Mouse (Mus musculus) embryonic facial prominence, embryonic 10.5 days (tissue): ENCODE data around the gene Zfp692. TPM values are rescaled to one million over a fixed set of nuclear protein-coding genes. Genes with fewer than 3 reads are reported as not detected.

Experiments used
- DNase-seq: peaks from one replicate; pipeline ENCODE4 v3.0.0-alpha.2; 2017; ENCODE audit warnings: low spot score
- H3K27ac ChIP-seq: fragments of 300-500 bp; sonication (generic); replicated peaks from 2 replicates; pipeline ENCODE4 v1.5.1; 2016; ENCODE audit warnings: mild to moderate bottlenecking
- H3K27me3 ChIP-seq: fragments of 300-500 bp; sonication (generic); replicated peaks from 2 replicates; pipeline ENCODE4 v1.6.1; 2016; ENCODE audit warnings: low read depth, mild to moderate bottlenecking; ENCODE audit not compliant: poor library complexity, severe bottlenecking
- H3K36me3 ChIP-seq: fragments of 300-500 bp; sonication (generic); replicated peaks from 2 replicates; pipeline ENCODE4 v1.6.1; 2016; ENCODE audit warnings: mild to moderate bottlenecking, moderate library complexity
- H3K4me1 ChIP-seq: fragments of 300-500 bp; sonication (generic); 2 replicates; pipeline ENCODE4 v1.6.1; 2016
- H3K4me3 ChIP-seq: fragments of 300-500 bp; sonication (generic); 2 replicates; pipeline ENCODE4 v1.5.1; 2016; ENCODE audit warnings: mild to moderate bottlenecking, moderate library complexity
- H3K9me3 ChIP-seq: fragments of 300-500 bp; sonication (generic); 2 replicates; pipeline ENCODE4 v1.6.1; 2016; ENCODE audit warnings: mild to moderate bottlenecking
- WGBS: fragments of 180-500 bp; shearing (Covaris S2); methylation state at CpG from one replicate; pipeline ENCODE4 v1.1.7; 2016; 5-methylcytosine and 5-hydroxymethylcytosine counted together
- polyA plus RNA-seq: library from polyadenylated mRNA; unstranded; fragments of >200 nt; fragmentation: Nextera tagmentation; extraction: Ambion mirVana; gene quantifications from 2 replicates; pipeline ENCODE4 v1.2.1, GENCODE M21; 2016

The Zfp692 gene
- 27.7 and 29.7 TPM in 2 replicates for polyA plus RNA-seq

GRCm38 (mm10) chr11:58306860-58307308 lies at the start of gene Zfp692:
Gene Zfp692 (plus strand): TSS chr11:58307069.
- WGBS = under 1% methylated on average over 34 of the region's 34 CpGs
- peak; percentile 97 for DNase-seq
- no peaks in the 10 kb centered on the region for H3K27me3 ChIP-seq
- H3K4me3 ChIP-seq = peak within 1 kb of the TSS; percentile 75
- peaks cover 24% of the 10 kb centered on the region for H3K4me1 ChIP-seq
- peaks cover 28% of the 10 kb centered on the region for H3K36me3 ChIP-seq
- peak within 1 kb of the TSS; percentile 92 for H3K27ac ChIP-seq
- H3K9me3 ChIP-seq = no peaks in the 10 kb centered on the region

DNA sequence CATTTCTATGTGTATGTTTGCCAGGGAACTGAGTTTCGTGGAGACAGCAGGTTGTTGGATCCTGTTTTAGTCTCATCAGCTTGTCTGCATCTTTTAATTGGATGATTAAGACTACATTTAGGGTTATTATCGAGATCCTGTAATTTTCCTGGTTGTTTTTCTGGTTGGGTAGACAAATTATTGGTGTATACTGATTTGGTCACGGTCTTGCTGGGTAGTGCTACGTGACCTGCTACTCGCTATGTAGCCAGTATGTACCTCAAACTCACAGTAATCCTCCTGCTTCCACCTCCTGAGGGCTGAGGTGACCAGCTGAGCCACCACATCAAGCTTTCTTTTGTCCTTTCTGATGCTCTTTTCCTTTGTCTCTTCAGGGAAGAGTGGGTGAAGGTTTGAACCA lies 49.1 kb upstream of the Zfp692 start:
- H3K36me3 ChIP-seq = no peaks in the 10 kb centered on the region
- DNase-seq = no peak
- WGBS = 84% methylated on average over 5 of the region's 5 CpGs

DNA sequence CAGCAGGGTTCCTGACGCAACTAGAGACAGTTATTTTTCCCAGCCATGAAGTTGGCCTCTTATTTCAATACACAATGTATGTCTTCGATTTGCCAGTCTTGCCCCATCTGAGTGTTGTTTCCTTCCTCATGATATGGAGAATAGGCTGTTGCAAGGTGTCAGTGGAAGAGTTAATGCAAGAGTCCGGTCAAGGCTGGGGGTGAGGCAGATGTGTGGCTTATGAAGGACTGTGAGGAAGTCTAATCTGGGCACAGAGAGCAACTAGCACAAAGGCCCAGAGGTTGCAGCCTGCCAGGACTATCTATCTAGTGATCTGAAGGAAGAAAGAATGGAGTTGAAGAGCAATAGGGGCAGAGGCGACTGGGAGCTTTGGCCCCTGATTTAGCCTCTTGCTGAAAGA lies 46.7 kb upstream of the Zfp692 start:
- 93% methylated on average over 4 of the region's 4 CpGs for WGBS
- no peak overlapping the region for H3K27ac ChIP-seq
- no peaks in the 10 kb centered on the region for H3K27me3 ChIP-seq
- no peaks in the 10 kb centered on the region for H3K36me3 ChIP-seq
- H3K4me1 ChIP-seq = no peaks in the 10 kb centered on the region
- no peak for DNase-seq
- H3K4me3 ChIP-seq = no peak overlapping the region
- no peaks in the 10 kb centered on the region for H3K9me3 ChIP-seq

More for the DNA sequence above, 49.1 kb upstream of the Zfp692 start:
- Histone ChIP-seq H3K27ac (no peak overlapping the region), H3K9me3 (no peaks in the 10 kb centered on the region), H3K4me1 (no peaks in the 10 kb centered on the region), H3K4me3 (no peak overlapping the region), H3K27me3 (no peaks in the 10 kb centered on the region)

DNA sequence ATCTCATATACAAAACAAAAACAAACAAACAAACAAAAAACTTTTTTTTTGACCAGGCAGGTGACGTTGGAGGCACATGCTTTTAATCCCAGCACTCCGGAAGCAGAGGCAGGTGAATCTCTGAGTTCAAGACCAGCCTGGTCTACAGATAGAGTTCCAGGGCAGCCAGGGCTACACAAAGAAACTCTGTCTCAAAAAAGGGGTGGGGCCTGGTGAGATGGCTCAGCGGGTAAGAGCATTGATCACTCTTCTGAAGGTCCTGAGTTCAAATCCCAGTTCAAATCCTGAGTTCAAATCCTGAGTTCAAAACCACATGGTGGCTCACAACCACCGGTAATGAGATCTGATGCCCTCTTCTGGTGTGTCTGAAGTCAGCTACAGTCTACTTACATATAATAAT lies 45.0 kb upstream of the Zfp692 start:
- H3K4me3 ChIP-seq = no peak overlapping the region
- 87% methylated on average over 4 of the region's 4 CpGs for WGBS
- DNase-seq = no peak

DNA sequence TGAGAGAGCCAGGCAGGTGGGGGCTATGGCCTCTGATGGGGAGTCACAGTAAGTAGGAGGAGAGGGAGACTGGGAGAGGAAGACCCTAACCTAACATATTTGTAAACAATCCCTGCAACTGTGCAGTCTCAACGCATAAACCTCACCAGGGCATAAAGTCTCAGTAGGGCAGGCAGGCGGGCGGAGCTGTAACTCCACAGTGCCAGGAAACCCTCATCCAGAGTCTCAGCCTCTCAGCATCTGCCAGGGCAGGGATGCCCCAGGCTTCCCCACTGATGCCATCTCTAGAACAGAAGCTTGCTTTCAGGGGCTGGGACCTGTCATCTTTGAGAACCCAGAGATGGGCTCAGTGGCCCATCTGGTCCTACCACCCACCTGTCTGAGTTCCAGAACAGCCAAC lies 44.5 kb upstream of the Zfp692 start:
- Histone ChIP-seq H3K36me3 (no peaks in the 10 kb centered on the region), H3K27me3 (no peaks in the 10 kb centered on the region), H3K9me3 (no peaks in the 10 kb centered on the region), H3K4me3 (no peak overlapping the region), H3K4me1 (no peaks in the 10 kb centered on the region), H3K27ac (no peak overlapping the region)
- DNase-seq = no peak
- 98% methylated on average over 3 of the region's 3 CpGs for WGBS

More for the DNA sequence above, 45.0 kb upstream of the Zfp692 start:
- Histone ChIP-seq H3K9me3 (no peaks in the 10 kb centered on the region), H3K27me3 (no peaks in the 10 kb centered on the region), H3K27ac (no peak overlapping the region), H3K4me1 (no peaks in the 10 kb centered on the region), H3K36me3 (no peaks in the 10 kb centered on the region)

DNA sequence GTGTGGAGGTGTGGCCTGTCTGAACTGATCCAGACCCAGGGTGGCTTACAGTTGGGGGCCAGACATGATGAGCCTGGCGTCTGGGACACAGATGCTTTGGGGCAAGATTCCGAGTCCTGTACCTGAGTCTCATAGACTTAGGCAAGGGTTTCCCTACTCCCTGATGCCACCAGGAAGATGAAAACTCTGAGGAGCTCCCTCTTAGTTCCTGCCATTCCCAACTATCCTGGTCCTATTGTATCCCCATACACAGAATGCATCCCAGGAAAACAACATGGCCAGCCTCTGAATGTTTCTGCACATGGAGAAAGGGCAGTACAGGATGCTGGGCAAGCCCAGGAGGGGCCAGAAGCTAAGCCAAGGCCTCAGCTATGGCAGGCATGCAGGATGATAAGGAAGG lies 43.4 kb upstream of the Zfp692 start:
- H3K27ac ChIP-seq = no peak overlapping the region
- DNase-seq = no peak
- H3K27me3 ChIP-seq = no peaks in the 10 kb centered on the region
- no peaks in the 10 kb centered on the region for H3K4me1 ChIP-seq
- H3K4me3 ChIP-seq = no peak overlapping the region
- WGBS = 74% methylated on average over 2 of the region's 2 CpGs
- H3K9me3 ChIP-seq = no peaks in the 10 kb centered on the region
- no peaks in the 10 kb centered on the region for H3K36me3 ChIP-seq

- H3K27me3 ChIP-seq = no peaks in the 10 kb centered on the region
- DNase-seq = no peak
- no peaks in the 10 kb centered on the region for H3K36me3 ChIP-seq
- H3K9me3 ChIP-seq = no peaks in the 10 kb centered on the region
- H3K27ac ChIP-seq = no peak overlapping the region
- no peaks in the 10 kb centered on the region for H3K4me1 ChIP-seq
- no peak overlapping the region for H3K4me3 ChIP-seq
- WGBS = 87% methylated on average over 9 of the region's 9 CpGs
Observed at GRCm38 (mm10) chr11:58264546-58264945, 42.3 kb upstream of the Zfp692 start.

GRCm38 (mm10) chr11:58268285-58268684 lies 38.6 kb upstream of the Zfp692 start:
- no peak for DNase-seq
- H3K36me3 ChIP-seq = no peaks in the 10 kb centered on the region
- WGBS = 91% methylated on average over 3 of the region's 3 CpGs

GRCm38 (mm10) chr11:58274572-58274971 lies 32.3 kb upstream of the Zfp692 start, which contains the start of gene 4930438A08Rik:
Gene 4930438A08Rik (plus strand): TSS chr11:58274799.
- no peak within 1 kb of the TSS for H3K4me3 ChIP-seq
- H3K4me1 ChIP-seq = peaks cover 4% of the 10 kb centered on the region; the same call in 1 of the 2 replicates
- H3K27me3 ChIP-seq = no peaks in the 10 kb centered on the region
- H3K36me3 ChIP-seq = no peaks in the 10 kb centered on the region
- no peak within 1 kb of the TSS; the same call in 1 of the 2 replicates for H3K27ac ChIP-seq
- WGBS = 61% methylated on average over 2 of the region's 2 CpGs
- no peaks in the 10 kb centered on the region for H3K9me3 ChIP-seq
- no peak for DNase-seq

More at GRCm38 (mm10) chr11:58268285-58268684, 38.6 kb upstream of the Zfp692 start:
- no peaks in the 10 kb centered on the region for H3K4me1 ChIP-seq
- H3K9me3 ChIP-seq = no peaks in the 10 kb centered on the region
- no peak overlapping the region for H3K4me3 ChIP-seq
- H3K27ac ChIP-seq = no peak overlapping the region
- H3K27me3 ChIP-seq = no peaks in the 10 kb centered on the region

- no peaks in the 10 kb centered on the region for H3K27me3 ChIP-seq
- WGBS = 71% methylated on average over 4 of the region's 4 CpGs
- DNase-seq = no peak
- no peak overlapping the region; the same call in 1 of the 2 replicates for H3K27ac ChIP-seq
- peaks cover 4% of the 10 kb centered on the region; the same call in 1 of the 2 replicates for H3K4me1 ChIP-seq
- no peaks in the 10 kb centered on the region for H3K9me3 ChIP-seq
- H3K4me3 ChIP-seq = no peak overlapping the region
- no peaks in the 10 kb centered on the region for H3K36me3 ChIP-seq
Observed at GRCm38 (mm10) chr11:58275756-58276155, 31.1 kb upstream of the Zfp692 start.

DNA sequence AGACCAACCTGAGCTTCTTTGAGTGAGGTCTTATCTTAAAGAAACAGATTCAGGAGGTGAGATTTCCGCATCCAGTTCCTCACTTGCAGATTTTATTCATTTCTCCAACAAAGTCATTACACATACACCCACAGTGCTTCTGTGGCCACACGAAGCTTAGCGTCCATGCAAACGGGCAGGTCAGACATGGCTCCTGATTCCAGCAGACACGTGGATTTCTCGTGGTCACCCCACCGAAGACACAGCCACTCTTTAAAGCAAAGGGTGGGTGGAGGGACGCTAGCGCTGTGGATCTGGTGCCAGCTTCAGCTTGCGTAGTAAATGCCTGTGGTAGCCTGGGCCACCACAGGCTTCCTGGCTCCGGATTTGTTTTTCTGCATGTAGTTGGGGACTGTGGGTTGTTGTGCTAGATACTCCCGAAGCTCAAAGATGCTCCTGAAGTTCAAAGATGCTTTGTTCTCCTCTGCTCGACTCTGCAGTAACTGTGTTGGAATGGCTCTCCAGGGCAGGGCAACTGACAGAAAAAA lies 24.8 kb upstream of the Zfp692 start:
- no peaks in the 10 kb centered on the region for H3K27me3 ChIP-seq
- WGBS = 88% methylated on average over 13 of the region's 13 CpGs
- no peak for DNase-seq
- no peak overlapping the region for H3K27ac ChIP-seq
- H3K36me3 ChIP-seq = no peaks in the 10 kb centered on the region
- no peaks in the 10 kb centered on the region for H3K4me1 ChIP-seq
- H3K4me3 ChIP-seq = no peak overlapping the region
- no peaks in the 10 kb centered on the region for H3K9me3 ChIP-seq

GRCm38 (mm10) chr11:58282518-58282917 lies 24.4 kb upstream of the Zfp692 start:
- H3K4me3 ChIP-seq = no peak overlapping the region
- WGBS = 88% methylated on average over 5 of the region's 5 CpGs
- H3K9me3 ChIP-seq = no peaks in the 10 kb centered on the region
- DNase-seq = no peak
- H3K36me3 ChIP-seq = no peaks in the 10 kb centered on the region
- H3K27me3 ChIP-seq = no peaks in the 10 kb centered on the region
- no peak overlapping the region for H3K27ac ChIP-seq
- no peaks in the 10 kb centered on the region for H3K4me1 ChIP-seq

DNA sequence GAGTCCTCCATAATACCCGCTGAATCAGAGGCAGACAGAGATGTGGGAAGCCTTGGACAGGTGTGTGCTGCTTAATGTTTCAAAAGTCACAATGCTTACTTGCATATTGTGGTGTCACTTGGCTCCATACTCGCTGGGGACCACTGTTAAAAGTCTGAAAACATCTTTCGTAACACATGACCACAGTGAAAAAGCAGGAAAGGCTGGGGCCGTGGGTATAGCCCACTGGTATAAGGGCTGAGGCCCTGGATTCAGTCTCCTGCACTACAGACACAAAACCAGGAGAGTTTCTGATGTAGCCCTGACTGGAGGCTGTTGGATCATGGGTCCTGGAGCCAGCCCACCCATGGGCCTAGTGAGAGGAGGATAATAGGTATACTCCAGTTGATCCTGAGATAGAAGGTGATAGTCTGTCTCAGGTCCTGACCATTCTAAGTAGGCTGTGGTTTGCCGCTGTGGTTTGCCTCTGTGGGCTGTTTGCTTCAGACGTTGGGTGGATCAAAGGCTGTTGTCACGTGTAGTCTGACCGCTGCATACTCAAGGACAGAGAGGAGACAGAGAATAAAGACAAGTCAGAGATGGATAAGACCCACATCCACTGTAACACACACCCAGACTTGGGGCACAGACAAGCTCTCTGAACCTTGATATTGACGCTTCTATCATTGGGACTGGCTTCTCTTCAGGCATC lies 16.7 kb upstream of the Zfp692 start:
- DNase-seq = no peak
- Histone ChIP-seq H3K36me3 (no peaks in the 10 kb centered on the region), H3K4me3 (no peak overlapping the region), H3K27me3 (no peaks in the 10 kb centered on the region), H3K4me1 (no peaks in the 10 kb centered on the region), H3K9me3 (no peaks in the 10 kb centered on the region), H3K27ac (no peak overlapping the region)
- 80% methylated on average over 9 of the region's 9 CpGs for WGBS
